Comparison of ENCODE assay signal across 42 mouse cellular contexts in the genomic region with DNA sequence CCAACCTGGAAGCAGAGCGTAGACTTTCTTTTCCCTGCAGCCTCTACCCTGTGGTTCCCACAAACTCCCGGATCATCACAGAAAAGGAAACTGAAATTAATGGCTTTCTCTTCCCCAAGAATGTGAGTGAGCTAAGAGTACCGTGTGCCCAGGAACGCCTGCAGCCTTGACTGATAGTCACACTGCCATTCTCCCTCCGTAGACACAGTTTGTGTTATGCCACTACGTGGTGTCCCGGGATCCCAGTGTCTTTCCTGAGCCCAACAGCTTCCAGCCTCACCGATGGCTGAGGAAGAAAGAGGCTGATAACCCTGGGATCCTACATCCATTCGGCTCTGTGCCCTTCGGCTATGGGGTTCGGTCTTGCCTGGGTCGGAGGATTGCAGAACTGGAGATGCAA. TPM values are rescaled to one million over a fixed set of nuclear protein-coding genes. Genes with fewer than 3 reads are reported as not detected.
"Had no signal": no experiment of that assay in that cellular context is flagged by ENCODE, and none has a peak within 500 bp of the region (broad histone marks: within the 10 kb centered on the region; RNA-seq: fewer than 3 reads in every experiment).

No protein-coding gene starts in this region.

- H3K36me3 ChIP-seq: limb, embryonic 13.5 days; limb, embryonic 15.5 days; liver, embryonic 12.5 days; liver, embryonic 13.5 days; liver, embryonic 15.5 days; lung, embryonic 15.5 days; midbrain, embryonic 10.5 days; midbrain, embryonic 12.5 days; midbrain, embryonic 13.5 days; midbrain, embryonic 15.5 days; neural tube, embryonic 12.5 days had no signal

- DNase-seq: liver; liver, embryonic 13.5 days; liver, postnatal 0 days; lung, adult 18-20 months; lung, adult 2 months; lung, embryonic 14.5 days; lung, postnatal 10 days; lung, postnatal 14 days; lung, postnatal 36 days; lung, postnatal 4 days; midbrain, embryonic 14.5 days had no signal

- H3K4me2 ChIP-seq: limb, embryonic 12.5 days; limb, embryonic 13.5 days; limb, embryonic 15.5 days; liver, embryonic 11.5 days; liver, embryonic 12.5 days; liver, embryonic 13.5 days; liver, embryonic 15.5 days; lung, embryonic 14.5 days; lung, embryonic 15.5 days; midbrain, embryonic 11.5 days; midbrain, embryonic 12.5 days; midbrain, embryonic 13.5 days; midbrain, embryonic 15.5 days; neural tube, embryonic 12.5 days had no signal

- H3K27ac ChIP-seq: limb, embryonic 10.5 days; limb, embryonic 12.5 days; limb, embryonic 13.5 days; limb, embryonic 15.5 days; liver, embryonic 12.5 days; liver, embryonic 13.5 days; liver, embryonic 14.5 days; liver, embryonic 15.5 days; lung, embryonic 15.5 days; macrophage; midbrain, embryonic 10.5 days; midbrain, embryonic 12.5 days; midbrain, embryonic 13.5 days; midbrain, embryonic 15.5 days; neural tube, embryonic 12.5 days had no signal

- H3K27me3 ChIP-seq: limb, embryonic 12.5 days; limb, embryonic 13.5 days; limb, embryonic 15.5 days; liver, embryonic 13.5 days; liver, embryonic 15.5 days; lung, embryonic 15.5 days; midbrain, embryonic 12.5 days; midbrain, embryonic 13.5 days; midbrain, embryonic 15.5 days; neural tube, embryonic 12.5 days had no signal

- H3K4me3 ChIP-seq: limb, embryonic 10.5 days; limb, embryonic 12.5 days; limb, embryonic 13.5 days; limb, embryonic 15.5 days; liver, embryonic 12.5 days; liver, embryonic 13.5 days; liver, embryonic 15.5 days; lung, embryonic 15.5 days; megakaryocyte, embryonic 14.5 days; midbrain, embryonic 10.5 days; midbrain, embryonic 12.5 days; midbrain, embryonic 13.5 days; midbrain, embryonic 15.5 days; neural tube, embryonic 12.5 days had no signal

RNA-seq across cellular contexts. Expression of a gene that starts 12.0 kb away (rescaled TPM):
- total RNA-seq: left cerebral cortex, postnatal 10 days; left cerebral cortex, postnatal 14 days; left cerebral cortex, postnatal 25 days; left cerebral cortex, postnatal 4 days; megakaryocyte progenitor cell, adult 5-6 weeks; megakaryocyte, adult 5-6 weeks; megakaryocyte-erythroid progenitor cell, adult 5-6 weeks; monocyte, adult 5-6 weeks had no signal
- polyA plus RNA-seq: limb, embryonic 11.5 days; liver, adult 2 months; liver, embryonic 11.5 days; liver, embryonic 12.5 days; liver, embryonic 14.5 days; macrophage; midbrain, embryonic 10.5 days; midbrain, embryonic 11.5 days; midbrain, embryonic 12.5 days; midbrain, embryonic 14.5 days; midbrain, embryonic 15.5 days; midbrain, embryonic 16.5 days; neural tube, embryonic 11.5 days had no signal

RNA-seq across cellular contexts. Expression of a gene that starts 34.7 kb away (rescaled TPM):
- total RNA-seq: liver, adult 2 months; megakaryocyte-erythroid progenitor cell, adult 5-6 weeks had no signal
- polyA plus RNA-seq: macrophage had no signal

RNA-seq across cellular contexts. Expression of a gene that starts 54.3 kb away (rescaled TPM):
- total RNA-seq: liver, adult 2 months; megakaryocyte progenitor cell, adult 5-6 weeks; megakaryocyte, adult 5-6 weeks; megakaryocyte-erythroid progenitor cell, adult 5-6 weeks; monocyte, adult 5-6 weeks had no signal
- polyA plus RNA-seq: liver, adult 2 months; liver, embryonic 12.5 days; liver, embryonic 13.5 days; liver, embryonic 14.5 days; liver, embryonic 15.5 days; liver, embryonic 16.5 days; lung, embryonic 14.5 days; lung, postnatal 0 days; macrophage had no signal
